Mouse (Mus musculus) liver, postnatal 0 days (tissue): Measurements from ENCODE around the gene Ano10.

Experiments
- CTCF ChIP-seq: sonication (generic); IDR thresholded peaks from 2 replicates; pipeline ENCODE4 v1.5.1; 2016; ENCODE audit warnings: antibody characterized with exemption, low read depth
- EP300 ChIP-seq: IDR thresholded peaks from 2 replicates; pipeline ENCODE4 v1.6.1; 2016; ENCODE audit warnings: antibody characterized with exemption, low read depth, mild to moderate bottlenecking

DNA sequence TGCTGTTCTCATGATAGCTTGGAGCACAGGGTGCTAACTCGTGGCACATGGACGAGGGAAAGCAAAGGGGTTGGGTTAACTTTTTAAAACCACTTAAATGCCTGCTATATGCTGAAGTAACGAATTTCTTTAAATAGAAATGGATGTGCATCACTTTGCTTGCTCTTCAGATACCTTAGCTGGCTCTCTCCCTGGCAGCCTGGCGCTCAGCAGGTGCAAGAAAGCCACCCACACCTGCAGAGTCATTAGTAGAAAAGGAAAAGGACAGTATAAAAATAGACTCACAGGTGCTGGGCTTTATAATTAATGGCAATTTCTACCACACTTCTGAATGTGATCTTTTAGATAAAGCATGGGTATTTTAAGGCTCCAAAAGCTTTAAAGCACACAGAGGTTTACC, 85.9 kb downstream of the Ano10 start:
- TF ChIP-seq EP300 (no peak), CTCF (no peak)
